Mouse (Mus musculus): ENCODE measurements around the gene Nap1l1. TPM values are rescaled to one million over a fixed set of nuclear protein-coding genes. Genes with fewer than 3 reads are reported as not detected.
"Not testable (repeated sequence)": the region's sequence is repeated elsewhere in the genome, so short reads cannot be mapped to it uniquely, and the experiment has no call there.

Gene Nap1l1
- polyA plus RNA-seq, 1 experiment from 2014 or later = 163 TPM

- no peak for ATAC-seq (ENCODE audit: low read depth)
- Histone ChIP-seq H3K9ac (no peak overlapping the region), H3K4me2 (no peak overlapping the region), H3K27me3 (no peaks in the 10 kb centered on the region), H3K9me3 (replicated peaks) (no peaks in the 10 kb centered on the region), H3K4me3 (replicated peaks) (no peak overlapping the region), H3K36me3 (peaks cover 69% of the 10 kb centered on the region), H3K4me1 (replicated peaks) (peaks cover 60% of the 10 kb centered on the region), H3K27ac (no peak overlapping the region)
- DNase-seq = no peak
- WGBS (ENCODE audit: insufficient replicate concordance) = 75% methylated on average over 2 of the region's 2 CpGs
Measured at GRCm38 (mm10) chr10:111482654-111483053, 9.6 kb downstream of the Nap1l1 start.

- H3K4me1 ChIP-seq (replicated peaks) = peaks cover 46% of the 10 kb centered on the region
- no peak for DNase-seq
- no peaks in the 10 kb centered on the region for H3K27me3 ChIP-seq
- H3K4me2 ChIP-seq = no peak overlapping the region
- H3K9me3 ChIP-seq (replicated peaks) = no peaks in the 10 kb centered on the region
- peaks cover 80% of the 10 kb centered on the region for H3K36me3 ChIP-seq
- 73% methylated on average over 5 of the region's 5 CpGs for WGBS (ENCODE audit: insufficient replicate concordance)
- H3K9ac ChIP-seq = no peak overlapping the region
- no peak overlapping the region for H3K27ac ChIP-seq
- H3K4me3 ChIP-seq (replicated peaks) = no peak overlapping the region
- ATAC-seq (ENCODE audit: low read depth) = no peak
Measured at GRCm38 (mm10) chr10:111484079-111484478, 11.1 kb downstream of the Nap1l1 start.

GRCm38 (mm10) chr10:111488793-111489192, 15.8 kb downstream of the Nap1l1 start:
- 71% methylated on average over 2 of the region's 2 CpGs for WGBS (ENCODE audit: insufficient replicate concordance)
- H3K27ac ChIP-seq = no peak overlapping the region
- peaks cover 10% of the 10 kb centered on the region for H3K4me1 ChIP-seq (replicated peaks)
- DNase-seq = no peak
- H3K9ac ChIP-seq = no peak overlapping the region
- no peak overlapping the region for H3K4me3 ChIP-seq (replicated peaks)
- ATAC-seq (ENCODE audit: low read depth) = no peak
- no peak overlapping the region for H3K4me2 ChIP-seq
- H3K27me3 ChIP-seq = no peaks in the 10 kb centered on the region
- H3K9me3 ChIP-seq (replicated peaks) = no peaks in the 10 kb centered on the region
- H3K36me3 ChIP-seq = peaks cover 85% of the 10 kb centered on the region

GRCm38 (mm10) chr10:111490079-111490478, 17.1 kb downstream of the Nap1l1 start:
- H3K36me3 ChIP-seq = peaks cover 84% of the 10 kb centered on the region
- H3K27me3 ChIP-seq; ATAC-seq (ENCODE audit: low read depth); H3K4me3 ChIP-seq (replicated peaks); H3K4me2 ChIP-seq; H3K9me3 ChIP-seq (replicated peaks); H3K9ac ChIP-seq; H3K4me1 ChIP-seq (replicated peaks); DNase-seq; H3K27ac ChIP-seq: not testable (repeated sequence)
- 74% methylated on average over 4 of the region's 4 CpGs for WGBS (ENCODE audit: insufficient replicate concordance)

GRCm38 (mm10) chr10:111495888-111496287, 22.9 kb downstream of the Nap1l1 start:
- no peaks in the 10 kb centered on the region for H3K9me3 ChIP-seq (replicated peaks)
- no peak overlapping the region for H3K4me2 ChIP-seq
- no peak overlapping the region for H3K4me3 ChIP-seq (replicated peaks)
- H3K27ac ChIP-seq = no peak overlapping the region
- no peak overlapping the region for H3K9ac ChIP-seq
- no peaks in the 10 kb centered on the region for H3K27me3 ChIP-seq
- ATAC-seq (ENCODE audit: low read depth) = no peak
- no peak for DNase-seq
- H3K4me1 ChIP-seq (replicated peaks) = no peaks in the 10 kb centered on the region
- WGBS (ENCODE audit: insufficient replicate concordance) = 82% methylated on average over 7 of the region's 7 CpGs
- peaks cover 64% of the 10 kb centered on the region for H3K36me3 ChIP-seq

GRCm38 (mm10) chr10:111499892-111500291, 26.9 kb downstream of the Nap1l1 start:
- Histone ChIP-seq H3K9me3 (replicated peaks) (no peaks in the 10 kb centered on the region), H3K9ac (no peak overlapping the region), H3K4me3 (replicated peaks) (no peak overlapping the region), H3K4me2 (no peak overlapping the region), H3K36me3 (peaks cover 32% of the 10 kb centered on the region), H3K4me1 (replicated peaks) (peaks cover 10% of the 10 kb centered on the region), H3K27me3 (no peaks in the 10 kb centered on the region), H3K27ac (no peak overlapping the region)
- no peak for DNase-seq
- 75% methylated on average over 6 of the region's 6 CpGs for WGBS (ENCODE audit: insufficient replicate concordance)
- no peak for ATAC-seq (ENCODE audit: low read depth)

- H3K4me3 ChIP-seq (replicated peaks) = no peak overlapping the region
- H3K4me2 ChIP-seq = no peak overlapping the region
- no peak for ATAC-seq (ENCODE audit: low read depth)
- H3K27ac ChIP-seq = no peak overlapping the region
- H3K4me1 ChIP-seq (replicated peaks) = peaks cover 37% of the 10 kb centered on the region
- WGBS (ENCODE audit: insufficient replicate concordance) = 0% methylated on average over 3 of the region's 3 CpGs
- H3K36me3 ChIP-seq = peaks cover 7% of the 10 kb centered on the region; the same call in 1 of the 2 replicates
- no peaks in the 10 kb centered on the region for H3K9me3 ChIP-seq (replicated peaks)
- no peak overlapping the region for H3K9ac ChIP-seq
- H3K27me3 ChIP-seq = peaks cover 24% of the 10 kb centered on the region
- DNase-seq = peak; percentile 59
Measured at GRCm38 (mm10) chr10:111503071-111503470, 30.0 kb downstream of the Nap1l1 start.

GRCm38 (mm10) chr10:111503716-111504115, 30.7 kb downstream of the Nap1l1 start:
- ATAC-seq (ENCODE audit: low read depth) (no peak), DNase-seq (no peak)
- WGBS (ENCODE audit: insufficient replicate concordance) = 23% methylated on average over 10 of the region's 10 CpGs
- H3K36me3 ChIP-seq = peaks cover under 1% of the 10 kb centered on the region; the same call in 1 of the 2 replicates
- H3K27ac ChIP-seq = no peak overlapping the region
- H3K4me3 ChIP-seq (replicated peaks) = no peak overlapping the region
- peaks cover 30% of the 10 kb centered on the region for H3K27me3 ChIP-seq
- no peak overlapping the region for H3K4me2 ChIP-seq
- peaks cover 39% of the 10 kb centered on the region for H3K4me1 ChIP-seq (replicated peaks)
- H3K9me3 ChIP-seq (replicated peaks) = no peaks in the 10 kb centered on the region
- H3K9ac ChIP-seq = no peak overlapping the region

GRCm38 (mm10) chr10:111504606-111505005, 31.6 kb downstream of the Nap1l1 start:
- H3K27ac ChIP-seq = no peak overlapping the region
- DNase-seq (no peak), ATAC-seq (ENCODE audit: low read depth) (no peak)
- WGBS (ENCODE audit: insufficient replicate concordance) = 62% methylated on average over 1 of the region's 1 CpGs
- H3K36me3 ChIP-seq = no peaks in the 10 kb centered on the region
- H3K9ac ChIP-seq = no peak overlapping the region
- H3K4me2 ChIP-seq = no peak overlapping the region
- H3K9me3 ChIP-seq (replicated peaks) = no peaks in the 10 kb centered on the region
- peaks cover 39% of the 10 kb centered on the region for H3K27me3 ChIP-seq
- H3K4me3 ChIP-seq (replicated peaks) = no peak overlapping the region
- H3K4me1 ChIP-seq (replicated peaks) = peaks cover 48% of the 10 kb centered on the region

GRCm38 (mm10) chr10:111505406-111505805, 32.4 kb downstream of the Nap1l1 start:
- WGBS (ENCODE audit: insufficient replicate concordance) = 53% methylated on average over 7 of the region's 7 CpGs
- Histone ChIP-seq H3K4me2 (peak overlapping the region; percentile 86), H3K27me3 (peaks cover 45% of the 10 kb centered on the region), H3K27ac (no peak overlapping the region), H3K4me1 (replicated peaks) (peaks cover 48% of the 10 kb centered on the region), H3K9me3 (replicated peaks) (no peaks in the 10 kb centered on the region), H3K4me3 (replicated peaks) (peak overlapping the region; percentile 73), H3K9ac (peak overlapping the region; percentile 78; the same call in 1 of the 2 replicates), H3K36me3 (no peaks in the 10 kb centered on the region)
- ATAC-seq (ENCODE audit: low read depth) (no peak), DNase-seq (no peak)

GRCm38 (mm10) chr10:111506101-111506925, 33.3 kb downstream of the Nap1l1 start, which contains the start of gene Phlda1:
Gene Phlda1, plus strand, starts transcription at chr10:111506286.
- H3K9me3 ChIP-seq (replicated peaks) = no peaks in the 10 kb centered on the region
- no peaks in the 10 kb centered on the region for H3K36me3 ChIP-seq
- H3K4me1 ChIP-seq (replicated peaks) = peaks cover 48% of the 10 kb centered on the region
- peak within 1 kb of the TSS; percentile 73 for H3K4me3 ChIP-seq (replicated peaks)
- H3K27me3 ChIP-seq = peaks cover 46% of the 10 kb centered on the region
- H3K27ac ChIP-seq = peak within 1 kb of the TSS; percentile 73
- peak within 1 kb of the TSS; percentile 86 for H3K4me2 ChIP-seq
- peak; percentile 80 for DNase-seq
- H3K9ac ChIP-seq = peak within 1 kb of the TSS; percentile 81
- WGBS (ENCODE audit: insufficient replicate concordance) = 1% methylated on average over 86 of the region's 94 CpGs
- ATAC-seq (ENCODE audit: low read depth) = peak; percentile 90
